Mouse (Mus musculus): Measurements from ENCODE around the gene Clp1. TPM values are rescaled to one million over a fixed set of nuclear protein-coding genes. Genes with fewer than 3 reads are reported as not detected.

The Clp1 gene
- polyA plus RNA-seq, 1 experiment from 2014 or later: 12.8 TPM

- peaks cover 17% of the 10 kb centered on the region for H3K4me1 ChIP-seq (replicated peaks)
- H3K27ac ChIP-seq: no peak overlapping the region
- no peaks in the 10 kb centered on the region for H3K27me3 ChIP-seq
- H3K9ac ChIP-seq: no peak overlapping the region
- 90% methylated on average over 2 of the region's 2 CpGs for WGBS
- H3K4me3 ChIP-seq: no peak overlapping the region
- no peak for ATAC-seq (replicated peaks; ENCODE audit: insufficient number of reproducible peaks, insufficient read depth, low FRiP score, low read depth)
- H3K4me2 ChIP-seq: no peak overlapping the region
- H3K36me3 ChIP-seq: peaks cover 24% of the 10 kb centered on the region; the same call in 1 of the 2 replicates
- H3K9me3 ChIP-seq (replicated peaks): no peaks in the 10 kb centered on the region
These were observed 15.3 kb downstream of the Clp1 start for GRCm38 (mm10) chr2:84711898-84712297.

DNA sequence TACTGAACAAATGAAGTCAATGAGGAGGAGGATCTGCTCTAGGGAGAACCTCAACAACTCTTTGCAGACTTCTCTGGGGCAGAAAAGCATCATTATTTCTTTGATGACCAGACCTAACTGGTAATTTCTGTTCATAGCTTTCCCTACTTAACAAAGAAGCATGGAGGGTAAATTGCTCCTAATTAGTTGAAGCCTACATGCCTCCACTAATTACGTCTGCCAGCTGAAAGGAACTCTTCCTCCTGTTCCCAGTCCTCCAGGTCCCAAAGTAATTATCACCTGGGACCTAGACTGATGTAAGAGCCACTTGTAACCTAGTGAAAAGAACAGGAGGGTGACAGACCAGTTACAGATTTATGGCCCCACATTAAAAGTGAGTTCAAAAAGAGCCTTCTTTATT lies 19.6 kb downstream of the Clp1 start:
- Histone ChIP-seq H3K4me3 (no peak overlapping the region), H3K9ac (no peak overlapping the region), H3K27me3 (no peaks in the 10 kb centered on the region), H3K4me2 (no peak overlapping the region), H3K36me3 (peaks cover 34% of the 10 kb centered on the region), H3K9me3 (replicated peaks) (no peaks in the 10 kb centered on the region), H3K4me1 (replicated peaks) (peaks cover 2% of the 10 kb centered on the region; the same call in 1 of the 2 replicates), H3K27ac (no peak overlapping the region)
- WGBS: 79% methylated on average over 1 of the region's 1 CpGs
- ATAC-seq (replicated peaks; ENCODE audit: insufficient number of reproducible peaks, insufficient read depth, low FRiP score, low read depth): no peak

- H3K9ac ChIP-seq: no peak overlapping the region
- WGBS: 94% methylated on average over 1 of the region's 1 CpGs
- H3K36me3 ChIP-seq: peaks cover 33% of the 10 kb centered on the region
- ATAC-seq (replicated peaks; ENCODE audit: insufficient number of reproducible peaks, insufficient read depth, low FRiP score, low read depth): no peak
- no peak overlapping the region for H3K27ac ChIP-seq
- H3K4me3 ChIP-seq: no peak overlapping the region
- H3K9me3 ChIP-seq (replicated peaks): no peaks in the 10 kb centered on the region
- H3K4me1 ChIP-seq (replicated peaks): 0 out of 2 replicates have a peak, but pooled peaks cover 2% of the 10 kb centered on the region
- H3K4me2 ChIP-seq: no peak overlapping the region
- H3K27me3 ChIP-seq: no peaks in the 10 kb centered on the region
These were observed 21.9 kb downstream of the Clp1 start for GRCm38 (mm10) chr2:84705295-84705694.

- Histone ChIP-seq H3K27me3 (no peaks in the 10 kb centered on the region), H3K9ac (no peak overlapping the region), H3K4me1 (replicated peaks) (0 out of 2 replicates have a peak, but pooled peaks cover 2% of the 10 kb centered on the region), H3K27ac (0 out of 2 replicates have a peak overlapping the region, but pooled peaks have one; percentile 20), H3K9me3 (replicated peaks) (no peaks in the 10 kb centered on the region), H3K36me3 (peaks cover 25% of the 10 kb centered on the region), H3K4me3 (no peak overlapping the region), H3K4me2 (no peak overlapping the region)
- 64% methylated on average over 5 of the region's 5 CpGs for WGBS
- ATAC-seq (replicated peaks; ENCODE audit: insufficient number of reproducible peaks, insufficient read depth, low FRiP score, low read depth): no peak
These were observed 22.8 kb downstream of the Clp1 start for GRCm38 (mm10) chr2:84704329-84704728.

GRCm38 (mm10) chr2:84703497-84703896 lies 23.7 kb downstream of the Clp1 start:
- H3K9me3 ChIP-seq (replicated peaks): no peaks in the 10 kb centered on the region
- no peak overlapping the region for H3K4me3 ChIP-seq
- ATAC-seq (replicated peaks; ENCODE audit: insufficient number of reproducible peaks, insufficient read depth, low FRiP score, low read depth): no peak
- H3K27me3 ChIP-seq: no peaks in the 10 kb centered on the region
- no peak overlapping the region for H3K4me2 ChIP-seq
- H3K27ac ChIP-seq: no peak overlapping the region
- H3K36me3 ChIP-seq: peaks cover 25% of the 10 kb centered on the region
- WGBS: 85% methylated on average over 1 of the region's 1 CpGs
- H3K4me1 ChIP-seq (replicated peaks): 0 out of 2 replicates have a peak, but pooled peaks cover 2% of the 10 kb centered on the region
- no peak overlapping the region for H3K9ac ChIP-seq

- no peak overlapping the region for H3K27ac ChIP-seq
- no peak for ATAC-seq (replicated peaks; ENCODE audit: insufficient number of reproducible peaks, insufficient read depth, low FRiP score, low read depth)
- H3K4me1 ChIP-seq (replicated peaks): no peaks in the 10 kb centered on the region
- no peaks in the 10 kb centered on the region for H3K27me3 ChIP-seq
- no peak overlapping the region for H3K4me2 ChIP-seq
- H3K9me3 ChIP-seq (replicated peaks): no peaks in the 10 kb centered on the region
- H3K36me3 ChIP-seq: peaks cover 62% of the 10 kb centered on the region
- 83% methylated on average over 5 of the region's 5 CpGs for WGBS
- H3K4me3 ChIP-seq: no peak overlapping the region
- no peak overlapping the region for H3K9ac ChIP-seq
These were observed 32.0 kb downstream of the Clp1 start for GRCm38 (mm10) chr2:84695007-84695695.

DNA sequence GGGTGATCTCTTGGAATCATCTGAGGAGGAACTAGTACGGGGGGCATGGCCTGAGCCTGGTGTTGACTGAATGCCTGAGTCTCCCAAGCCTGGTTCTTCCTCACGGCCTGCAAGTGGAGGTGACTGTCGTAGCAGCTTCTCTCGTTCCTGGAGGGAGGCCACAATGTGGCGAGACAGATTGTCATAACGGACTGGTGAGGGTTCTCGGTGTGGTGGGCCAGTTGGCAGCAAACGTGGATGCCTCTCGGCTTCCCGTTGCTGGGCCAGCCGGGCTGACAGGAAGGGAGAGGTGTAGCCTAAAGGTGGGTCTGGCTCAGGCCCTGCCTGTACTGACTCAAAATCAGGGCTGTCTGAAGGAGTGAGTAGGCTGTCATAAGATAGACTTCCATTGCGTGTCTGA lies 37.1 kb downstream of the Clp1 start:
- Histone ChIP-seq H3K4me2 (no peak overlapping the region), H3K9ac (no peak overlapping the region), H3K4me3 (no peak overlapping the region), H3K36me3 (peaks cover 89% of the 10 kb centered on the region), H3K27ac (no peak overlapping the region), H3K27me3 (no peaks in the 10 kb centered on the region), H3K9me3 (replicated peaks) (no peaks in the 10 kb centered on the region), H3K4me1 (replicated peaks) (no peaks in the 10 kb centered on the region)
- 89% methylated on average over 12 of the region's 12 CpGs for WGBS
- ATAC-seq (replicated peaks; ENCODE audit: insufficient number of reproducible peaks, insufficient read depth, low FRiP score, low read depth): no peak

DNA sequence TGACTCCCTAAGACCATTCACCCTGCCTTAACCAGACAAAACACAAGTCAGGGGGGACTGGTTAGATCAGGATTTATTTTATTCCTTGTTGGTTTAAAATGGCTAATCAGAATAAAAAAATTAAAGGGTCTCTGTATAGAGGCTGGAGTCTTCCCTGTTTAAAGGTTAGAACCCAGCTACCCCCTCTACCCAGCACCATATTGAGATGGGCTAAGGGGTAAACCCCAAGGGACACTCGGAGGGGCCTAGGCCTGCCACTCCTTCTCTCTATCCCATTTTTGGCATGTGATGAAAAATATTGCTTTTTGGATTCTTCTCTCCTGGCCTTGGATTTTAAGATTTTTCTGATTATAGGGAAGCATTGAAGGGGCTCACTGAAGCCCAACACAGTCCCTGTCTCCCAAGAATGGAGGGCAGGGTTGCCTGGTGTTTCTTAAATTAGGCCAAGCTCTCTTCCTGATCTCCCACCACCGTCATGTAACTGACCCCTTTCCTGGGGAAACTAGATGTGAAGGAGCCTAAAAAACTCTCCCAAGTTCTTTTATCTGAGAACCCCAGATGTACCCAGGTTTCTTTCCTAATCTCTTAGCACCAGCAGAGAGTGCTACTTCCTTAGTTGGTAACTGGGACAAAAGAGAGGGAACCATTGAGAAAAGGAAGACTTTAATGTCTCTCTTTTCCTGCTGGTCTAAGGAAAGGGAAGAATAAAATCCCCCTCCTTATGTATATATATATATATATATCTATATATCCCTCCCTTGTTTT lies 38.9 kb downstream of the Clp1 start:
- H3K4me1 ChIP-seq (replicated peaks): no peaks in the 10 kb centered on the region
- WGBS: 73% methylated on average over 2 of the region's 2 CpGs
- no peak for ATAC-seq (replicated peaks; ENCODE audit: insufficient number of reproducible peaks, insufficient read depth, low FRiP score, low read depth)

GRCm38 (mm10) chr2:84682605-84683183 lies 44.5 kb downstream of the Clp1 start:
- ATAC-seq (replicated peaks; ENCODE audit: insufficient number of reproducible peaks, insufficient read depth, low FRiP score, low read depth): no peak
- no peak overlapping the region for H3K4me3 ChIP-seq
- H3K9me3 ChIP-seq (replicated peaks): no peaks in the 10 kb centered on the region
- H3K9ac ChIP-seq: no peak overlapping the region
- H3K27me3 ChIP-seq: no peaks in the 10 kb centered on the region
- no peak overlapping the region for H3K4me2 ChIP-seq
- H3K4me1 ChIP-seq (replicated peaks): peaks cover 11% of the 10 kb centered on the region
- peaks cover 27% of the 10 kb centered on the region for H3K36me3 ChIP-seq
- no peak overlapping the region; the same call in 1 of the 2 replicates for H3K27ac ChIP-seq
- WGBS: 30% methylated on average over 6 of the region's 6 CpGs

More for the DNA sequence above, 38.9 kb downstream of the Clp1 start:
- H3K4me2 ChIP-seq: no peak overlapping the region
- no peak overlapping the region for H3K9ac ChIP-seq
- no peak overlapping the region for H3K27ac ChIP-seq
- H3K4me3 ChIP-seq: no peak overlapping the region
- no peaks in the 10 kb centered on the region for H3K9me3 ChIP-seq (replicated peaks)
- H3K36me3 ChIP-seq: peaks cover 77% of the 10 kb centered on the region
- no peaks in the 10 kb centered on the region for H3K27me3 ChIP-seq

DNA sequence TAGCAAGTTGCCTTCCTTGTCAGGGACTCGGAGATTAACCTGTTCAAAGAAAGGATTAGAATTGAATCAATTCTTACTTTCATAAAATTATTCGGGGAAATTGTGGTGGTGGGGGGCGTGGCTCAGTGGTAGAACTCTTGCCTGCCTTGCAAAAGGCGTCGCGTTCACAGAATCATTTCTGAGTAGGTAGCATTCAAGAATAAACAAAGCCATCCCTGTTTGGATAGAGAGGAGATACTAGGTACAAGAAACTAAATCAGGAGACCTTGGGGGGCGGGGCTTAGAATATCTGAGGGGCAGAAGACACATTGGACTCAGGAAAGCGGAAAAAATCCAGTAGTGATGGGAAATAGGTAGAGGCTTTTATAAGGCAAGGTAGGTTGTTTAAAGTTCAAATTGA lies 48.1 kb downstream of the Clp1 start, which contains the start of gene Tmx2:
Gene Tmx2, minus strand, starts transcription at position 125 of the 400 bp plus-strand sequence.
- H3K4me2 ChIP-seq: peak within 1 kb of the TSS; percentile 85
- H3K9ac ChIP-seq: peak within 1 kb of the TSS; percentile 91
- H3K27me3 ChIP-seq: no peaks in the 10 kb centered on the region
- 13% methylated on average over 8 of the region's 8 CpGs for WGBS
- peaks cover 27% of the 10 kb centered on the region for H3K4me1 ChIP-seq (replicated peaks)
- H3K36me3 ChIP-seq: peaks cover 24% of the 10 kb centered on the region
- H3K9me3 ChIP-seq (replicated peaks): no peaks in the 10 kb centered on the region
- ATAC-seq (replicated peaks; ENCODE audit: insufficient number of reproducible peaks, insufficient read depth, low FRiP score, low read depth): no peak
- H3K4me3 ChIP-seq: peak within 1 kb of the TSS; percentile 99
- peak within 1 kb of the TSS; percentile 78 for H3K27ac ChIP-seq

Measured in heart, embryonic 15.5 days (tissue).